Mouse (Mus musculus) heart, embryonic 13.5 days (tissue): ENCODE data around the gene Klhl33. TPM values are rescaled to one million over a fixed set of nuclear protein-coding genes. Genes with fewer than 3 reads are reported as not detected.
"Not testable (repeated sequence)": the region's sequence is repeated elsewhere in the genome, so short reads cannot be mapped to it uniquely, and the experiment has no call there.

Source experiments
- ATAC-seq: fragments of 200-750 bp; cut with Nextera tagmentation; 2 replicates; pipeline ENCODE4 v1.8.0; 2017; ENCODE audit warnings: moderate TSS enrichment; ENCODE audit not compliant: insufficient number of reproducible peaks, low FRiP score, low TSS enrichment; ENCODE audit errors: extremely low read depth
- H3K27ac ChIP-seq: fragments of 300-500 bp; sonication (generic); replicated peaks from 2 replicates; pipeline ENCODE4 v1.5.1; 2015; ENCODE audit warnings: moderate library complexity, mild to moderate bottlenecking, inconsistent platforms
- H3K27me3 ChIP-seq: fragments of 300-500 bp; sonication (generic); replicated peaks from 2 replicates; pipeline ENCODE4 v1.6.1; 2015; ENCODE audit warnings: mild to moderate bottlenecking, inconsistent platforms
- H3K36me3 ChIP-seq: fragments of 300-500 bp; sonication (generic); 2 replicates; pipeline ENCODE4 v1.6.1; 2015; ENCODE audit warnings: mild to moderate bottlenecking, inconsistent platforms
- H3K4me1 ChIP-seq: fragments of 300-500 bp; sonication (generic); 2 replicates; pipeline ENCODE4 v1.6.1; 2015; ENCODE audit warnings: inconsistent platforms
- H3K4me2 ChIP-seq: fragments of 300-500 bp; sonication (generic); 2 replicates; pipeline ENCODE4 v1.6.1; 2015; ENCODE audit warnings: inconsistent platforms, mild to moderate bottlenecking, moderate library complexity
- H3K4me3 ChIP-seq: fragments of 300-500 bp; sonication (generic); 2 replicates; pipeline ENCODE4 v1.5.1; 2015; ENCODE audit warnings: moderate library complexity, mild to moderate bottlenecking, inconsistent platforms
- H3K9ac ChIP-seq: fragments of 300-500 bp; sonication (generic); 2 replicates; pipeline ENCODE4 v1.6.1; 2015; ENCODE audit warnings: inconsistent platforms, mild to moderate bottlenecking, moderate library complexity
- H3K9me3 ChIP-seq: fragments of 300-500 bp; sonication (generic); 2 replicates; pipeline ENCODE4 v1.6.1; 2016; ENCODE audit warnings: inconsistent platforms
- WGBS: fragments of 180-500 bp; shearing (Covaris S2); methylation state at CpG from one replicate; pipeline ENCODE4 v1.1.7; 2015; ENCODE audit warnings: mixed read lengths; 5-methylcytosine and 5-hydroxymethylcytosine counted together
- polyA plus RNA-seq: library from polyadenylated mRNA; unstranded; fragments of >200 nt; fragmentation: Nextera tagmentation; extraction: Ambion mirVana; gene quantifications from 2 replicates; pipeline ENCODE4 v1.2.1, GENCODE M21; 2015

Klhl33 gene
- polyA plus RNA-seq, 1 experiment from 2014 or later = 0.45 TPM

- no peak for ATAC-seq
- 74% methylated on average over 2 of the region's 2 CpGs for WGBS
- 0 out of 2 replicates have a peak, but pooled peaks cover 4% of the 10 kb centered on the region for H3K4me1 ChIP-seq
- no peak overlapping the region for H3K9ac ChIP-seq
- peak overlapping the region; percentile 73; the same call in 1 of the 2 replicates for H3K4me3 ChIP-seq
- no peaks in the 10 kb centered on the region for H3K9me3 ChIP-seq
- no peaks in the 10 kb centered on the region for H3K27me3 ChIP-seq
- peak overlapping the region; percentile 79; the same call in 1 of the 2 replicates for H3K4me2 ChIP-seq
- peaks cover 16% of the 10 kb centered on the region for H3K36me3 ChIP-seq
- H3K27ac ChIP-seq = no peak overlapping the region
These were observed 26.0 kb downstream of the Klhl33 start for GRCm38 (mm10) chr14:50871284-50871683.

GRCm38 (mm10) chr14:50870805-50871143, 26.5 kb downstream of the Klhl33 start:
- H3K4me3 ChIP-seq = peak overlapping the region; percentile 73
- H3K36me3 ChIP-seq = peaks cover 19% of the 10 kb centered on the region
- H3K4me2 ChIP-seq = peak overlapping the region; percentile 79
- 0 out of 2 replicates have a peak, but pooled peaks cover 4% of the 10 kb centered on the region for H3K4me1 ChIP-seq
- H3K27me3 ChIP-seq = no peaks in the 10 kb centered on the region
- H3K27ac ChIP-seq = peak overlapping the region; percentile 79
- H3K9ac ChIP-seq = peak overlapping the region; percentile 86
- H3K9me3 ChIP-seq = no peaks in the 10 kb centered on the region
- WGBS = 29% methylated on average over 5 of the region's 5 CpGs
- no peak for ATAC-seq

DNA sequence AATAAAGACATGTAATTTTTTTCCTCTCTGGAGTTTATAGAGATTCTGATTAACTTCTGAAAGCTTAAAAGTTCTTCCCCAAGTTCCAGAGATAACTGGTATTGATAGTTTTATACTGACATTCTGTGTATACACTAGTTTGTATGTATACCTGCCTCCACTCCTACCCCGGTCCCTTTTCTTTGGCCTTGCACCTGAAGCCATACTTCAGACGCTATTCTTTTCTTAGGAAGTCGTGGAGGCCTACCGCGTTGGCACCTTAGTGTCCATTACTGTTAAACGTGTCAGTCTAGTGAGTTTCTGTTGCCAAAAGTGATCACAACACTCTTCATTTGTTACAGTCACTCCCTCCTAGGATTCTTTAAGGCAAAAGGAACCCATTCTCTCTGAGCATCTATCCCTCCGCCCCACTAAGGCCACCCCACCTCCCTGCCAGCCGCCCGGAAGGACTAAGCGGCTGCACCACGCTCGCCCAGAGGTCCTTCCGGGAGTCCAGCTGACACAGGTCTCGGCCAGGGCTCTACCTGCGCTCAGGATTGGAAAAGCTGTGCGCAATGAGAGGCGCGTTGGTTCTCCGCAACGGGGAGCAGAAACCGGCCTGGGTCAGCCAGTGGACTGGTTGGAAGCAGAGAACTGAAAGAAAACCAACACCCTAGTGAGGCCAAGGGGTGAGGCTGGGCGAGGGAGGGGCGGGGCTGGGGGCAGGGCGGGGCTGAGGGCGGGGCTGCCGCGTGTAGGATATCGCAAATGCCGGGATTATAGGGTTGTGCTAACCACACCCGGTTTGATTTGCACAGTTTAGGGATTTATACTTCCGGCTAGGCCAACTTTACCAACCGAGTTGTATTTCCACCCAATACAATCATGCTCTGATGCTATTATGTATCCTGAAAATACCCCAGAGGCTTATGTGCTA, 27.2 kb downstream of the Klhl33 start, which contains the start of gene Tep1:
Gene Tep1, minus strand, starts transcription at position 672 of the 916 bp plus-strand sequence.
- H3K4me1 ChIP-seq = 0 out of 2 replicates have a peak, but pooled peaks cover 4% of the 10 kb centered on the region
- peak within 1 kb of the TSS; percentile 73 for H3K4me3 ChIP-seq
- H3K27me3 ChIP-seq = no peaks in the 10 kb centered on the region
- H3K36me3 ChIP-seq = peaks cover 24% of the 10 kb centered on the region
- peak; percentile 59; the same call in 1 of the 2 replicates for ATAC-seq
- H3K4me2 ChIP-seq = peak within 1 kb of the TSS; percentile 79
- WGBS = 7% methylated on average over 32 of the region's 32 CpGs
- H3K9me3 ChIP-seq = no peaks in the 10 kb centered on the region
- peak within 1 kb of the TSS; percentile 79 for H3K27ac ChIP-seq
- peak within 1 kb of the TSS; percentile 86 for H3K9ac ChIP-seq

GRCm38 (mm10) chr14:50868656-50869055, 28.7 kb downstream of the Klhl33 start:
- no peak overlapping the region for H3K4me3 ChIP-seq
- H3K27me3 ChIP-seq = no peaks in the 10 kb centered on the region
- no peak overlapping the region for H3K27ac ChIP-seq
- WGBS = 81% methylated on average over 5 of the region's 5 CpGs
- no peaks in the 10 kb centered on the region for H3K9me3 ChIP-seq
- peaks cover 31% of the 10 kb centered on the region for H3K36me3 ChIP-seq
- ATAC-seq = no peak
- H3K4me2 ChIP-seq = no peak overlapping the region
- no peak overlapping the region for H3K9ac ChIP-seq
- 0 out of 2 replicates have a peak, but pooled peaks cover 4% of the 10 kb centered on the region for H3K4me1 ChIP-seq

GRCm38 (mm10) chr14:50868211-50868610, 29.1 kb downstream of the Klhl33 start:
- H3K4me2 ChIP-seq = no peak overlapping the region
- 69% methylated on average over 4 of the region's 4 CpGs for WGBS

DNA sequence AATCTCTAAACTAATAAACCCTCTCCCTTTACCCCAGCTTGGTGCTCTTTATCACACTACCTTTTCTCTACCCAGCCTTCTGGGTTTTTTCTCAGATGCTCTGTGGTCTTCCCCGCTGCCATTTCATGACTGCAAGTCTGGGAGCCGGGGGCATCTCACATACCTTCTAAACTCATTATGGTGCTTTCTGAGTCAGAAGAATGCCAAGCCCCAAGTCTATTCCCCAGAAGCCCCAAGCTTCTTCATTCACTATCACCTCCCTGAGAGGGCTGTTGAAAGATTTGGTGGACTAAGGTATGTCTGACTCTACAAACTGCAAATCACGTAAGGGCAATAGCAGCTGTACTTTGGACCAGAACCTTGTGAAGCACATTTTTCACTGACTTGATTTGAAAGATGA, 30.3 kb downstream of the Klhl33 start:
- 86% methylated on average over 3 of the region's 3 CpGs for WGBS
- ATAC-seq = no peak
- no peaks in the 10 kb centered on the region for H3K9me3 ChIP-seq

More at GRCm38 (mm10) chr14:50868211-50868610, 29.1 kb downstream of the Klhl33 start:
- H3K27me3 ChIP-seq = no peaks in the 10 kb centered on the region
- H3K9ac ChIP-seq = no peak overlapping the region
- H3K4me1 ChIP-seq = 0 out of 2 replicates have a peak, but pooled peaks cover 4% of the 10 kb centered on the region
- H3K4me3 ChIP-seq = no peak overlapping the region
- no peak overlapping the region for H3K27ac ChIP-seq
- H3K36me3 ChIP-seq = peaks cover 35% of the 10 kb centered on the region
- ATAC-seq = no peak
- H3K9me3 ChIP-seq = no peaks in the 10 kb centered on the region

GRCm38 (mm10) chr14:50865005-50865404, 32.3 kb downstream of the Klhl33 start:
- peaks cover 61% of the 10 kb centered on the region for H3K36me3 ChIP-seq
- not testable (repeated sequence) for H3K27ac ChIP-seq, H3K4me3 ChIP-seq, H3K4me1 ChIP-seq, ATAC-seq, H3K27me3 ChIP-seq, H3K4me2 ChIP-seq, H3K9me3 ChIP-seq, H3K9ac ChIP-seq

More for the DNA sequence above, 30.3 kb downstream of the Klhl33 start:
- Histone ChIP-seq H3K4me2 (no peak overlapping the region), H3K27ac (no peak overlapping the region), H3K9ac (no peak overlapping the region), H3K4me3 (no peak overlapping the region), H3K4me1 (0 out of 2 replicates have a peak, but pooled peaks cover 4% of the 10 kb centered on the region), H3K27me3 (no peaks in the 10 kb centered on the region), H3K36me3 (peaks cover 44% of the 10 kb centered on the region)

- no peaks in the 10 kb centered on the region for H3K4me1 ChIP-seq
- H3K9me3 ChIP-seq = no peaks in the 10 kb centered on the region
- ATAC-seq = no peak
- no peak overlapping the region for H3K4me3 ChIP-seq
- no peak overlapping the region for H3K9ac ChIP-seq
- H3K27ac ChIP-seq = no peak overlapping the region
- no peak overlapping the region for H3K4me2 ChIP-seq
- no peaks in the 10 kb centered on the region for H3K27me3 ChIP-seq
- peaks cover 68% of the 10 kb centered on the region for H3K36me3 ChIP-seq
- 79% methylated on average over 10 of the region's 10 CpGs for WGBS
These were observed 34.7 kb downstream of the Klhl33 start for GRCm38 (mm10) chr14:50862641-50863040.

GRCm38 (mm10) chr14:50855788-50856187, 41.5 kb downstream of the Klhl33 start:
- Histone ChIP-seq H3K36me3 (peaks cover 64% of the 10 kb centered on the region), H3K9me3 (no peaks in the 10 kb centered on the region), H3K27ac (no peak overlapping the region), H3K4me2 (no peak overlapping the region), H3K27me3 (no peaks in the 10 kb centered on the region), H3K9ac (no peak overlapping the region), H3K4me3 (no peak overlapping the region), H3K4me1 (no peaks in the 10 kb centered on the region)
- no peak for ATAC-seq
- WGBS = 82% methylated on average over 5 of the region's 5 CpGs
